ENCODE assay signal across 24 mouse cellular contexts in the genomic region with DNA sequence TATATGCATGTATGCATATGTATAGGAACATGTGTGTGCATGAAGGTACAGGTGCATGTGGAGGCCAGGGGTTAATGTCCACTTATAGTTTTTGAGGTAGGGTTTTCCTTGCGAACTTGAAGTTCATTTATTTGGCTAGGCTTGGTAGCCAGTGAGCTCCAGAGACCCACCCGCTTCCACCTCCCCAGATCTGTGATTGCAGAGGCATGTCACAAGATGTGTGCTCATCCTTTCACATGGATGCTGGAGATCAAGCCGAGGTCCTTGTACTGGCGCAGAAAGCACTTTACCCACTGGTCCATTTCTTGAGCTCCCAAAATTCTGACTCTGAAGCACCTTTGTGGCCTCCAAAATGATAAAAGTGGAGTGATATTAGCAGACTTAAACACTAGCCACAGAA. TPM values are rescaled to one million over a fixed set of nuclear protein-coding genes. Genes with fewer than 3 reads are reported as not detected.
DNase-seq lines count a peak whose midpoint lies in the region; ATAC-seq and TF ChIP-seq lines count a peak whose summit lies in the region.
"Had no signal": no experiment of that assay in that cellular context is flagged by ENCODE, and none has a peak within 500 bp of the region (broad histone marks: within the 10 kb centered on the region; RNA-seq: fewer than 3 reads in every experiment).

No protein-coding gene starts in this region.

- H3K9me3 ChIP-seq in hindbrain, embryonic 15.5 days = no peaks in the 10 kb centered on the region
- H3K9me3 ChIP-seq in hindbrain, postnatal 0 days (ENCODE audit: low read length) = no peaks in the 10 kb centered on the region
- no peaks in the 10 kb centered on the region for H3K9me3 ChIP-seq in neural tube, embryonic 12.5 days
- H3K9me3 ChIP-seq in neural tube, embryonic 15.5 days (replicated peaks) = no peaks in the 10 kb centered on the region
- H3K9me3 ChIP-seq in forebrain, embryonic 16.5 days (ENCODE audit: control insufficient read depth, low read length) = no peaks in the 10 kb centered on the region
- H3K9me3 ChIP-seq: intestine, embryonic 15.5 days; liver, embryonic 13.5 days; megakaryocyte, embryonic 14.5 days; neural tube, embryonic 13.5 days had no signal

- no peak overlapping the region for H3K4me2 ChIP-seq in hindbrain, embryonic 15.5 days
- no peak overlapping the region for H3K4me2 ChIP-seq in hindbrain, postnatal 0 days (ENCODE audit: low read depth, low read length)
- H3K4me2 ChIP-seq in neural tube, embryonic 12.5 days (replicated peaks) = no peak overlapping the region
- H3K4me2 ChIP-seq in neural tube, embryonic 15.5 days = no peak overlapping the region
- H3K4me2 ChIP-seq in forebrain, embryonic 16.5 days (ENCODE audit: low read length) = no peak overlapping the region
- H3K4me2 ChIP-seq: intestine, embryonic 15.5 days; liver, embryonic 13.5 days; neural tube, embryonic 13.5 days had no signal

- peaks cover 4% of the 10 kb centered on the region; the same call in 1 of the 2 replicates for H3K4me1 ChIP-seq in hindbrain, embryonic 15.5 days (replicated peaks)
- H3K4me1 ChIP-seq in hindbrain, postnatal 0 days (ENCODE audit: insufficient read depth, low read length) = 0 out of 2 replicates have a peak, but pooled peaks cover 3% of the 10 kb centered on the region
- peaks cover 11% of the 10 kb centered on the region; the same call in 1 of the 2 replicates for H3K4me1 ChIP-seq in neural tube, embryonic 12.5 days
- H3K4me1 ChIP-seq in neural tube, embryonic 15.5 days = peaks cover 5% of the 10 kb centered on the region
- H3K4me1 ChIP-seq in forebrain, embryonic 16.5 days (replicated peaks; ENCODE audit: control insufficient read depth, insufficient read depth, low read length) = peaks cover 9% of the 10 kb centered on the region; the same call in 1 of the 2 replicates
- H3K4me1 ChIP-seq: intestine, embryonic 15.5 days; liver, embryonic 13.5 days; megakaryocyte, embryonic 14.5 days had no signal

- TF ChIP-seq CTCF in hindbrain, postnatal 0 days (IDR thresholded peaks at IDR 0.05; ENCODE audit: low read depth) = no peak

- WGBS in hindbrain, embryonic 15.5 days = 68% methylated on average over 4 of the region's 4 CpGs
- 59% methylated on average over 4 of the region's 4 CpGs for WGBS in hindbrain, postnatal 0 days
- WGBS in neural tube, embryonic 12.5 days = 84% methylated on average over 4 of the region's 4 CpGs
- 84% methylated on average over 4 of the region's 4 CpGs for WGBS in neural tube, embryonic 15.5 days
- 41% methylated on average over 4 of the region's 4 CpGs for WGBS in forebrain, embryonic 16.5 days

- H3K4me3 ChIP-seq in hindbrain, embryonic 15.5 days = no peak overlapping the region
- no peak overlapping the region for H3K4me3 ChIP-seq in hindbrain, postnatal 0 days (ENCODE audit: low read length)
- no peak overlapping the region for H3K4me3 ChIP-seq in neural tube, embryonic 12.5 days
- no peak overlapping the region for H3K4me3 ChIP-seq in neural tube, embryonic 15.5 days (replicated peaks)
- no peak overlapping the region for H3K4me3 ChIP-seq in forebrain, embryonic 16.5 days (replicated peaks; ENCODE audit: low read length)
- H3K4me3 ChIP-seq: intestine, embryonic 15.5 days; liver, embryonic 13.5 days; megakaryocyte, embryonic 14.5 days; neural tube, embryonic 13.5 days had no signal

- no peaks in the 10 kb centered on the region for H3K36me3 ChIP-seq in hindbrain, embryonic 15.5 days
- no peaks in the 10 kb centered on the region for H3K36me3 ChIP-seq in hindbrain, postnatal 0 days (ENCODE audit: insufficient read depth, low read length)
- H3K36me3 ChIP-seq in neural tube, embryonic 12.5 days = no peaks in the 10 kb centered on the region
- H3K36me3 ChIP-seq in neural tube, embryonic 15.5 days = no peaks in the 10 kb centered on the region
- H3K36me3 ChIP-seq in forebrain, embryonic 16.5 days (ENCODE audit: control insufficient read depth, insufficient read depth) = no peaks in the 10 kb centered on the region
- H3K36me3 ChIP-seq: liver, embryonic 13.5 days; neural tube, embryonic 13.5 days had no signal

- peaks cover 6% of the 10 kb centered on the region; the same call in 1 of the 2 replicates for H3K27me3 ChIP-seq in hindbrain, embryonic 15.5 days
- no peaks in the 10 kb centered on the region for H3K27me3 ChIP-seq in hindbrain, postnatal 0 days (ENCODE audit: insufficient read depth, low read length)
- no peaks in the 10 kb centered on the region; the same call in 1 of the 2 replicates for H3K27me3 ChIP-seq in neural tube, embryonic 12.5 days (replicated peaks)
- H3K27me3 ChIP-seq in neural tube, embryonic 15.5 days (replicated peaks) = 0 out of 2 replicates have a peak, but pooled peaks cover 3% of the 10 kb centered on the region
- H3K27me3 ChIP-seq in forebrain, embryonic 16.5 days (replicated peaks; ENCODE audit: control insufficient read depth, insufficient read depth, low read length) = no peaks in the 10 kb centered on the region
- H3K27me3 ChIP-seq: intestine, embryonic 15.5 days; liver, embryonic 13.5 days; megakaryocyte, embryonic 14.5 days had no signal

- H3K27ac ChIP-seq in hindbrain, embryonic 15.5 days (replicated peaks) = 0 out of 2 replicates have a peak overlapping the region, but pooled peaks have one; percentile 10
- no peak overlapping the region for H3K27ac ChIP-seq in hindbrain, postnatal 0 days
- H3K27ac ChIP-seq in neural tube, embryonic 12.5 days = no peak overlapping the region
- H3K27ac ChIP-seq in neural tube, embryonic 15.5 days (replicated peaks) = no peak overlapping the region
- H3K27ac ChIP-seq in forebrain, embryonic 16.5 days (ENCODE audit: low read length) = peak overlapping the region; percentile 58
- H3K27ac ChIP-seq: intestine, embryonic 15.5 days; liver, embryonic 13.5 days; neural tube, embryonic 13.5 days had no signal

- DNase-seq in hindbrain, postnatal 0 days (ENCODE audit: low spot score) = no peak
- no peak for DNase-seq in urinary bladder, postnatal 25 days (ENCODE audit: low spot score)
- DNase-seq in urinary bladder, adult 2 months (ENCODE audit: low spot score) = no peak
- DNase-seq: adrenal gland, adult 8-10 months; cerebellum, adult 18-20 months; cerebellum, postnatal 14 days; heart, postnatal 4 days; kidney, adult 8-10 months; kidney, postnatal 10 days; layer of hippocampus, postnatal 36 days; liver, embryonic 13.5 days; lung, adult 2 months had no signal

- H3K9ac ChIP-seq in hindbrain, embryonic 15.5 days = no peak overlapping the region
- no peak overlapping the region for H3K9ac ChIP-seq in hindbrain, postnatal 0 days (replicated peaks; ENCODE audit: low read length)
- no peak overlapping the region for H3K9ac ChIP-seq in neural tube, embryonic 12.5 days
- no peak overlapping the region for H3K9ac ChIP-seq in neural tube, embryonic 15.5 days (replicated peaks)
- no peak overlapping the region for H3K9ac ChIP-seq in forebrain, embryonic 16.5 days (replicated peaks; ENCODE audit: low read depth, low read length)
- H3K9ac ChIP-seq: intestine, embryonic 15.5 days; liver, embryonic 13.5 days; neural tube, embryonic 13.5 days had no signal

- ATAC-seq in hindbrain, embryonic 15.5 days (ENCODE audit: low FRiP score, low read depth) = no peak
- ATAC-seq in hindbrain, postnatal 0 days = no peak
- 0 out of 2 replicates have a peak, but pooled peaks have one; percentile 1 for ATAC-seq in neural tube, embryonic 12.5 days (ENCODE audit: low FRiP score, low read depth)
- ATAC-seq in neural tube, embryonic 15.5 days (ENCODE audit: low FRiP score) = no peak
- no peak for ATAC-seq in forebrain, embryonic 16.5 days
- ATAC-seq: activated CD4-positive, CD25-positive, alpha-beta regulatory T cell, adult 4 months; intestine, embryonic 15.5 days had no signal

RNA-seq across cellular contexts. Expression of a gene that starts 29.3 kb away (rescaled TPM):
- polyA plus RNA-seq in hindbrain, embryonic 15.5 days (2015; fragmentation: Nextera tagmentation; extraction: Ambion mirVana) = 15.6 and 18.9 TPM in 2 replicates
- total RNA-seq in hindbrain, postnatal 0 days (2014; rRNA removed) = 22.8 and 27.7 TPM in 2 replicates
- polyA plus RNA-seq in hindbrain, postnatal 0 days (2015; fragmentation: Nextera tagmentation; extraction: Ambion mirVana) = 27.2 and 27.7 TPM in 2 replicates
- polyA plus RNA-seq in neural tube, embryonic 12.5 days (2016; fragmentation: Nextera tagmentation; extraction: Ambion mirVana) = 2.1 and 2.3 TPM in 2 replicates
- polyA plus RNA-seq in neural tube, embryonic 15.5 days (2015; fragmentation: Nextera tagmentation; extraction: Ambion mirVana) = 10.8 and 12.6 TPM in 2 replicates
- polyA plus RNA-seq in forebrain, embryonic 16.5 days (2015; fragmentation: Nextera tagmentation; extraction: Ambion mirVana) = 20.5 and 28.7 TPM in 2 replicates
- polyA plus RNA-seq in urinary bladder, adult 2 months (2012; rRNA removed) = 0.04 and 0.10 TPM in 2 replicates
- total RNA-seq: MEL had no signal
- polyA plus RNA-seq: C2C12; liver, embryonic 13.5 days; spleen, adult 2 months; testis, adult 2 months had no signal

Comparison
In these comparisons a context has a peak if more than half of its experiments do, and no peak if none do; other contexts are left out.
1. H3K27ac ChIP-seq: peak in hindbrain, embryonic 15.5 days (single experiment) and forebrain, embryonic 16.5 days (single experiment); none in hindbrain, postnatal 0 days (single experiment), neural tube, embryonic 12.5 days (single experiment) and neural tube, embryonic 15.5 days (single experiment).